Mouse (Mus musculus) lung, postnatal 4 days (tissue): ENCODE measurements around the gene Palm.

Experiments
- DNase-seq, 2 experiments: peaks; one replicate each; pipeline ENCODE4 v3.0.0; 2021

Gene Palm

GRCm38 (mm10) chr10:79832026-79832785, 38.8 kb downstream of the Palm start:
- DNase-seq, result no peak

DNA sequence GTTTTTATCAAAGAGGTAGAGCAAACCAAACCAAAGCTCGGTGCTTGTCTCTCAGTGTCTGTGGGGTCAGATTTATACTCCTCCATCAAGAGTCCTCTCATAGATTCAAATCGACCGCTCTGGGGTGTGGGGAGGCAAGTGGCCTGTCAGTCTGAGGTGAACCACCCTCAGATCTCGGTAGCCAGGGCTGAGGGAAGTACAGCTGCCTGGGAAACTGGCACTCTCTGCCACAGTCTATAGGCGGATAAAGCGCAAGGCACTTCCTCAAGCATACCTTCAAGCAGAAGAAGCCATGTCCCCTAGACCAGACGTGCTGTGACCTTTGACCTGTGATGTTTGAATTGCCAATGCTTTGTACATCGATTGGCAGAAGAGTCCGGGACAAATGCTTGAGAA, 39.4 kb downstream of the Palm start:
- DNase-seq, result no peak

GRCm38 (mm10) chr10:79834769-79835398, 41.5 kb downstream of the Palm start:
- DNase-seq, result peak; percentile 81 to 86

- DNase-seq, result no peak
Measured at GRCm38 (mm10) chr10:79836918-79837317, 43.5 kb downstream of the Palm start.

GRCm38 (mm10) chr10:79838151-79838550, 44.8 kb downstream of the Palm start:
- no peak for DNase-seq

DNA sequence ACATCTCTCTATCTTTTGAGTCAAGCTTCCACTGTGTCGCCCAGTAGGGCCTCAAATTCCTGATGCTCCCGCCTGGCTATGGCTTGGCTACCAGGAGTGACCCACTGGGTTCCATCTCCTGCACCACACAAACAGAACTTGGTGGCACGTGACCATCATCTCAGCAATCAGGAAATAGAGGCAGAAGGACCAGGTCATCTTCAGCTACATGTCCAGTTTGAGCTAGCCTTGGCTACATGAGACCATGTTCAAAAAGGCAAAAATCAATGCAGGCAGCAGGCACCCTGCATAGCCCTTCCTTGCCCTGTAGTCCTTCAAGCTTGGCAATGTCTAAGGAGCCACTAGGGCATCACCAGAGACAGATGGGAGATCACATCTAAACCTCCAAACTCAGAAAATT, 46.7 kb downstream of the Palm start:
- DNase-seq, result no peak

- DNase-seq, result peak; percentile 86 to 91
Measured at GRCm38 (mm10) chr10:79840644-79841551, 47.5 kb downstream of the Palm start.

DNA sequence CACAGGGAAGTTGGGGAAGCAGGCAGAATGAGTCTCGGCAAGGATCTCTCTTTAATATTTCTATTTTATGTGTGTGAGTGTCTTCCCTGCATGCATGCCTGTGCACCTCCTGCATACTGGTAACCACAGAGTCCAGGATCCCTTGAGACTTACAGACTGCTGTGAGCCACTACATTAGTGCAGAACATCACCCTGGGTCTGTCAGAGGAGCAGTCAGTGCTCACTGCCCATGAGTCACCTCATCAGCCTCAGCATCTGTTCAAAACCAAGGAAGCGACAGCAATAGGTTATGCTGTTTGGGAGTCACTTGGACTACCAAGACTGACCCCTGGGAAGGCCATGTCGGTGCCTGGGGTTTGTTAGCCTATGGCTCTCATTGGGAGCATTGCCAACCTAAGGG, 49.0 kb downstream of the Palm start:
- DNase-seq, result no peak

DNA sequence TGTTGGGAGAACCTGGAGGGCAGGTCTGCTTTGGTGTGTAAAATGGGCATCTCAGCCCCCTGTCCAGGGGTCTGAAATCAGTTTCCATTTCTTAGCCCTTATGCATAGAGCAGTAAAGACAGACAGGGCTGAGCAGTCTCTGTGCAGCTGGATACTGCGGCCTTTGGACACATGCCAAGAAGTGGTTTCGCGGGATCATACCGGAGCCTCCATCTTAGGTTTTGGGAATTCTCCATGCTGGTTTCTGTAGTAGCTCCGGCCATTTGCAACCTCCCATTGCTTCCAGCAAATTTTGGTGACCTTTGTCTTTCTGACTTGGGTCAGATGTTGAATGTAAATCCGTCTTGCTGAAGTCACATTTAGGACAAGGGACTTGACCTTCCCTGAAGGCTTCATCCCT, 50.1 kb downstream of the Palm start:
- DNase-seq, result peak in 1 of 2 experiments; percentile 49

DNA sequence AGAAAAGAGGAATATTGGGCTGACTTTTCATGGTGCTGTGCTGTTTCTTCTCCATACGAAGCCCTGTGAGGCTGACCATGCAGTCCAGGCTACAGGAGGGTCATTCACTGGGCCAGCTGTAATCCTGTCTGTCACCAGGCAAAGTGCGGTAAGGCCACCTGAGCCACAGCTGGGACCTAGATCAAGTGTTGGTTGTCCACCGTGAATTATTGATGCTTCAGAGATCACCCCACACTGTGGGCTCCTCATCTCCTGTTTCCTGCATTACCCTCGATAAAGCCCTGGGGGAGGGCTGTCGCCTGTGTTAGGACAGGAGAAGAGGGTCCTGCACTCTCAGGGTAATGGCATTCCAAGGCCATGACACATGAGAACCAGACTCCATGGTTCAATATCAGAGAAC, 53.2 kb downstream of the Palm start:
- no peak for DNase-seq

DNA sequence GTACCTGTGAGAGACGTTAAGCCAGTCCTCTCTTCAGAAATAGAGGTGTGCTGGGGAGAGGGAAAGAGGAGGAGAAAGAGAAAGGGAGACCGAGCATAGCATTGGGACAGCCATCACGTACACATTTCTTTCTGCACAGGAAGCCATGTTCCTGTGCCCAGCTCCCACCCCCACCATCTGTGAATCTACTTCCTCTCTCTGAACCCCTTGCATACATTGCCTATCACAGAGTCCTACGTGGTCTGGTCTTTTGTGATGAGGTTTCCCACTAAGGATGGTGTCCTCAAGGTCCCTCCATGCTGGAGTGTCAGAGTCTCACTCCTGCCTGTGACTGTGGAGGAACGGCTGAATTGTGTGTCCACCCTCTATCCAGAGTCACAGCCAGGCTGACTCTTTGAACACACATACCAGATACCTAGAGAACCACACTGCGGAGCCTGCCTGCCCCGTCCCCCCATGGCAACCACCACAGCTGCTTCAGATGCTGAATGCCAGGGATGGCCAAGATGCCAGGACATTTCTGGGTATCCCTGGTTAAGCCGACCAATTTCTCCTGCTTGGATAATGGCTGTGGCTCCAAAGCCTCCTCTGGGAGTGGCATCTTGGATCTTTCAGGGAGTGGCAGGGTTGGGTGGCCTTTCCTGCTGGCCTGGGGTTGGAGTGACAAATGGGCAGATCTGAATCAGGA, 56.7 kb downstream of the Palm start:
- peak; percentile 22 to 24 for DNase-seq

DNA sequence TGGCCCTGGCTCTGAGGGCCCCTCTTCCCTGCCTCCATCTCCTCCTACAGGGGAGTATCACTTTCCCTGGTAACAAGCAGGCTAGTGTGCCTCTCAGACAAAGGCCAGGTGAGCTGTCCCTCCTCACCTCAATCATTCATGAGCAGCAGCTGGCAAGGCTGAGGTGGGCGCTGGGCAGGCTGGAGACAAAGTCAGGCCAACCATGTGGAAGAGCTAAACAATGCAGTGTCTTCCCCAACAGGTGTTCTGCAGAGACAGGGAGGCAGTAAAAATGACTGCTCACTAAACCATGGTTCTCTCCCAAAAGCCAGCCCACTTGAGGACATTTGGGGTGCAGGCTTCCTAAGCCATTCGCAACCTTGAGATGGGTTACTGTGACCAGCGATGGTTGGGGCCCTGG, 58.3 kb downstream of the Palm start:
- no peak for DNase-seq

DNA sequence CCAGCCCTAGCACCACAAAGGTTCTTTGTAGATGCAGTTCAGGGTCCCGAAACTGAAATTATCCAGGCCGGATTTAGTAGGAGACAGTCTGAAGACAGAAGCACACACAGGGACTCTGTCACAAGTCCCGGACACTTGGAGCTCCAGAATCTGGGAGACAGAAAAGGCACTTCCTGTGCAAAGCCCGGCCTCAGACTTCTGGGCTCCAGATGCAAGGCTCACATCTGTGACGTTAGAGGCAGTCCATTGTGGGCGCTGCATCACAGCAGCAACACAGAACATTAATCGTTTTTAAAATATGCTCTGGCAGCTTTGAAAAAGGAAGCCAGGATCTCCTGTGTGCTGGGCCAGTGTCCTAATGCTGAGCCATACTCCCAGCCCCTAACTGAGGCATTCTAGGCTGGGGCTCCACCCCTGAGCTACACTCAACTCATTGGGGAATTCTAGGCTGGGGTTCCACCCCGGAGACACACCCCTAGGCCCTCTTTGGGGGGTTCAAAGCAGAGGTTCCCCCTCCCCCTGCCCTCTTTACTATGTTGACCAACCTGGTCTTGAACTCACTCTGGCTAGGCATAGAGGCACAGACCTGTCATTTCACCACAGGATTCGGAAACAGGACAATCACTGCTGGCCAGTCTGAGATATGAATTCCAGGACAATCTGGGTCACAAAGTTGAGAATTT, 58.9 kb downstream of the Palm start:
- DNase-seq, result peak; percentile 74 to 84

DNA sequence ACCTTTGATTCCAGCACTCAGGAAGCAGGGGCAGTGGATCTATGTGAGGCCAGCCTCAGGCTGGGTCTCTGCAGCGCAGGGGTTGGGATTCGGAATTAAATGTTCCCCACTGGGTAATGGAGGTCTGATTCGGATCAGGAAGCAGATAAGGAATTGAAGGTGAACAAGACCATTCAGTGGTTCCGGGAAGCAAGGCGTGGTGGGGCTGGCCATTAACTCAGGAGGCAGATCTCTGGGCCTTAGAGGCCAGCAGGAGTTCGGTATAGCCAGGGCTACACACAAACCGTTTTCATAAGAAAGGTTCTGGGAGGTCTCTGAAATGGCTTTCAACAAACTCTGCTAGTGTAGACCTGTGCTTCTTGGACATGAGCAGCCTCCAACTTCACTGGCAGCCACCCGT, 59.5 kb downstream of the Palm start:
- DNase-seq, result no peak

DNA sequence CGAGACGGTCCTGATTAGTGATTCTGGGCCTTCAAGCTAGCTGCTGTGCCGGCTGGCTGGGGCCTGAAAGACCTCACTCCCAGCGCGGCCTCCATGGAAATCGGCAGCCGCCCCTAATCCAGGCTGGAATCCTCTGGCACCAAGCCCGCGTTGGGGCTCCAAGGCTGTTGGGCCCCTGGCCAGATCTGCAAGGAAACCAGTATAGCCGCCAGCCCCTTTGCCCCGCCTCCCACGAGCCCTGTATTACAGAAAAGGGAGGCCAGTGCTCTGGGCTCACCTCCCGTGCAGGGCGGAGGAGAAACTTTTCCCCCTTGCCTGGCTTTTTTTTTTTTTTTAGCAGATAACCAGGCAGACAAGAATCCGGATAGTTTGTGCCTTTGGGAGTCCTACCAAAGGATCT, 60.0 kb downstream of the Palm start:
- DNase-seq, result peak; percentile 98

- DNase-seq, result peak; percentile 99 to 100
Measured at GRCm38 (mm10) chr10:79853860-79854795, 60.8 kb downstream of the Palm start, which contains the start of gene Ptbp1. Gene Ptbp1 (plus strand): TSS chr10:79854427.

- DNase-seq, result peak; percentile 84 to 87
Measured at GRCm38 (mm10) chr10:79854801-79855541, 61.6 kb downstream of the Palm start.

DNA sequence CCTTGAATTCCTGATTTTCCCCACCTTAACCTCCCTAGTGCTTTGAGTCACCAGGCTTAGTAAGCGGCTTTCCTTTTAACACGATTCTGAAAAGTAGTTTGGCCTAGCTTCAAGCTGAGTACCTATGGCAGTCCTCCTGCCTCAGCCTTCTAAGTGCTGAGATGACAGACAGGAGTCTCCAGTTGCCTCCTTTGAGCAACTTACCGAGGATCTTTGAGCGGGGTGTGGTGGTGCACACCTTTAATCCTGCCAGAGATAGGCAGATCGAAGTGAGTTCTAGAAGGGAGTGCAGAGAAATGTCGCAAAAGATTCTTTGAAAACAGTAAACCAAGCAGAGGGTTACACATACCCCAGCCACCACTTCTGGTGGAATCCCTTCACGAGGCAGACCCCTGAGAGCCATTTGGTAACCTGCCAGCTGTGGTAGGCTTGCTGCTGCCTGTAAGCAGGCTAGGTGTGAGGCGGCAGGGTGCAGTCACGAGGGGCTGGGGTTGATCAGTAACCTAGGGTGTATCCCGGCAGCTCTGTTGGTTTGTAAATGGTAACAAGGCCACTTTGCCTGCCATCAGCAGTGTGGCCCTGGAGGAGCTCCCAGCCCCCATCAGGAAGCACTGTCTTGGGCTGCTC, 62.3 kb downstream of the Palm start:
- DNase-seq, result peak in 1 of 2 experiments; percentile 73

GRCm38 (mm10) chr10:79856280-79856679, 62.9 kb downstream of the Palm start:
- no peak for DNase-seq
